Mouse (Mus musculus): Measurements from ENCODE around the gene Asb13. TPM values are rescaled to one million over a fixed set of nuclear protein-coding genes. Genes with fewer than 3 reads are reported as not detected.

Asb13 gene
- total RNA-seq, 1 experiment from 2014 or later, result 22.3 TPM

GRCm38 (mm10) chr13:3659163-3660160, 25.6 kb downstream of the Asb13 start:
- no peak for ATAC-seq (replicated peaks; ENCODE audit: insufficient number of reproducible peaks, low FRiP score, low TSS enrichment, poor library complexity, severe bottlenecking)

- no peak for ATAC-seq (replicated peaks; ENCODE audit: insufficient number of reproducible peaks, low FRiP score, low TSS enrichment, poor library complexity, severe bottlenecking)
Measured at GRCm38 (mm10) chr13:3664241-3664640, 30.4 kb downstream of the Asb13 start.

GRCm38 (mm10) chr13:3665308-3665723, 31.5 kb downstream of the Asb13 start:
- ATAC-seq (replicated peaks; ENCODE audit: insufficient number of reproducible peaks, low FRiP score, low TSS enrichment, poor library complexity, severe bottlenecking), result peak; percentile 57; the same call in 1 of the 2 replicates

GRCm38 (mm10) chr13:3667288-3667873, 33.5 kb downstream of the Asb13 start:
- ATAC-seq (replicated peaks; ENCODE audit: insufficient number of reproducible peaks, low FRiP score, low TSS enrichment, poor library complexity, severe bottlenecking), result no peak

- ATAC-seq (replicated peaks; ENCODE audit: insufficient number of reproducible peaks, low FRiP score, low TSS enrichment, poor library complexity, severe bottlenecking), result no peak
Measured at GRCm38 (mm10) chr13:3668068-3668467, 34.2 kb downstream of the Asb13 start.

- ATAC-seq (replicated peaks; ENCODE audit: insufficient number of reproducible peaks, low FRiP score, low TSS enrichment, poor library complexity, severe bottlenecking), result no peak
Measured at GRCm38 (mm10) chr13:3669611-3670010, 35.8 kb downstream of the Asb13 start.

- no peak for ATAC-seq (replicated peaks; ENCODE audit: insufficient number of reproducible peaks, low FRiP score, low TSS enrichment, poor library complexity, severe bottlenecking)
Measured at GRCm38 (mm10) chr13:3670039-3670438, 36.2 kb downstream of the Asb13 start.

GRCm38 (mm10) chr13:3673151-3673550, 39.3 kb downstream of the Asb13 start:
- no peak for ATAC-seq (replicated peaks; ENCODE audit: insufficient number of reproducible peaks, low FRiP score, low TSS enrichment, poor library complexity, severe bottlenecking)

- no peak for ATAC-seq (replicated peaks; ENCODE audit: insufficient number of reproducible peaks, low FRiP score, low TSS enrichment, poor library complexity, severe bottlenecking)
Measured at GRCm38 (mm10) chr13:3673622-3674021, 39.8 kb downstream of the Asb13 start.

GRCm38 (mm10) chr13:3675855-3676254, 42.0 kb downstream of the Asb13 start:
- ATAC-seq (replicated peaks; ENCODE audit: insufficient number of reproducible peaks, low FRiP score, low TSS enrichment, poor library complexity, severe bottlenecking), result no peak

GRCm38 (mm10) chr13:3679098-3679497, 45.3 kb downstream of the Asb13 start:
- no peak for ATAC-seq (replicated peaks; ENCODE audit: insufficient number of reproducible peaks, low FRiP score, low TSS enrichment, poor library complexity, severe bottlenecking)

- ATAC-seq (replicated peaks; ENCODE audit: insufficient number of reproducible peaks, low FRiP score, low TSS enrichment, poor library complexity, severe bottlenecking), result no peak
Measured at GRCm38 (mm10) chr13:3686306-3686705, 52.5 kb downstream of the Asb13 start.

GRCm38 (mm10) chr13:3694599-3695343, 60.9 kb downstream of the Asb13 start:
- no peak for ATAC-seq (replicated peaks; ENCODE audit: insufficient number of reproducible peaks, low FRiP score, low TSS enrichment, poor library complexity, severe bottlenecking)

GRCm38 (mm10) chr13:3696977-3697735, 63.3 kb downstream of the Asb13 start:
- ATAC-seq (replicated peaks; ENCODE audit: insufficient number of reproducible peaks, low FRiP score, low TSS enrichment, poor library complexity, severe bottlenecking), result no peak

- ATAC-seq (replicated peaks; ENCODE audit: insufficient number of reproducible peaks, low FRiP score, low TSS enrichment, poor library complexity, severe bottlenecking), result no peak
Measured at GRCm38 (mm10) chr13:3700752-3701151, 66.9 kb downstream of the Asb13 start.

Measured in monocyte, adult 5-6 weeks (primary cell).